Mouse (Mus musculus) kidney, embryonic 16.5 days (tissue): ENCODE measurements at regions not wholly inside any gene's neighbourhood (a gene's known extent, or its start where the extent isn't known, plus 50 kb on each side); places are given as distances from the start of the nearest gene placed in this dataset.

ENCODE experiments used
- ATAC-seq: fragments of 200-750 bp; cut with Nextera tagmentation; 2 replicates; pipeline ENCODE4 v1.8.0; 2017; ENCODE audit warnings: moderate TSS enrichment; ENCODE audit not compliant: low FRiP score, low TSS enrichment
- H3K27ac ChIP-seq: fragments of 300-500 bp; sonication (generic); 2 replicates; pipeline ENCODE4 v1.5.1; 2014; ENCODE audit warnings: low read length
- H3K27me3 ChIP-seq: fragments of 300-500 bp; sonication (generic); 2 replicates; pipeline ENCODE4 v1.6.1; 2014; ENCODE audit warnings: low read length, control low read depth, mixed read lengths; ENCODE audit not compliant: insufficient read depth
- H3K36me3 ChIP-seq: fragments of 300-500 bp; sonication (generic); 2 replicates; pipeline ENCODE4 v1.6.1; 2014; ENCODE audit warnings: low read length, control low read depth, mixed read lengths; ENCODE audit not compliant: insufficient read depth
- H3K4me1 ChIP-seq: fragments of 300-500 bp; sonication (generic); 2 replicates; pipeline ENCODE4 v1.6.1; 2014; ENCODE audit warnings: low read length, control low read depth, mixed read lengths; ENCODE audit not compliant: insufficient read depth
- H3K4me2 ChIP-seq: fragments of 300-500 bp; sonication (generic); replicated peaks from 2 replicates; pipeline ENCODE4 v1.6.1; 2014; ENCODE audit warnings: low read depth, low read length
- H3K4me3 ChIP-seq: fragments of 300-500 bp; sonication (generic); 2 replicates; pipeline ENCODE4 v1.5.1; 2014; ENCODE audit warnings: mild to moderate bottlenecking, low read length
- H3K9ac ChIP-seq: fragments of 300-500 bp; sonication (generic); replicated peaks from 2 replicates; pipeline ENCODE4 v1.6.1; 2014; ENCODE audit warnings: low read length
- H3K9me3 ChIP-seq: fragments of 300-500 bp; sonication (generic); 2 replicates; pipeline ENCODE4 v1.6.1; 2016; ENCODE audit warnings: low read length, control low read depth
- WGBS: fragments of 180-500 bp; shearing (Covaris S2); extraction: QIAGEN DNeasy Blood & Tissue Kit; methylation state at CpG from one replicate; pipeline ENCODE4 v1.1.7; 2014; 5-methylcytosine and 5-hydroxymethylcytosine counted together

GRCm38 (mm10) chr7:115319504-115319903, 576.0 kb downstream of the Insc start:
- Histone ChIP-seq H3K9ac (no peak overlapping the region), H3K4me3 (no peak overlapping the region), H3K4me2 (no peak overlapping the region), H3K4me1 (no peaks in the 10 kb centered on the region), H3K36me3 (no peaks in the 10 kb centered on the region), H3K9me3 (no peaks in the 10 kb centered on the region), H3K27ac (no peak overlapping the region), H3K27me3 (no peaks in the 10 kb centered on the region)
- no peak for ATAC-seq
- WGBS: 67% methylated on average over 4 of the region's 4 CpGs

- Histone ChIP-seq H3K27ac (no peak overlapping the region), H3K9ac (no peak overlapping the region), H3K4me1 (no peaks in the 10 kb centered on the region), H3K36me3 (no peaks in the 10 kb centered on the region), H3K4me3 (no peak overlapping the region), H3K27me3 (no peaks in the 10 kb centered on the region), H3K4me2 (no peak overlapping the region), H3K9me3 (no peaks in the 10 kb centered on the region)
- no peak for ATAC-seq
- WGBS: 75% methylated on average over 5 of the region's 5 CpGs
Observed at GRCm38 (mm10) chr7:115322989-115323388, 579.5 kb downstream of the Insc start.

GRCm38 (mm10) chr7:115328300-115328699, 584.8 kb downstream of the Insc start:
- H3K4me3 ChIP-seq: no peak overlapping the region
- H3K9me3 ChIP-seq: no peaks in the 10 kb centered on the region
- H3K27ac ChIP-seq: no peak overlapping the region
- WGBS: 33% methylated on average over 3 of the region's 3 CpGs
- no peaks in the 10 kb centered on the region for H3K4me1 ChIP-seq
- H3K27me3 ChIP-seq: no peaks in the 10 kb centered on the region
- ATAC-seq: no peak
- no peak overlapping the region for H3K9ac ChIP-seq
- H3K36me3 ChIP-seq: no peaks in the 10 kb centered on the region
- H3K4me2 ChIP-seq: no peak overlapping the region

- H3K36me3 ChIP-seq: no peaks in the 10 kb centered on the region
- H3K4me3 ChIP-seq: no peak overlapping the region
- H3K27ac ChIP-seq: no peak overlapping the region
- H3K9me3 ChIP-seq: no peaks in the 10 kb centered on the region
- H3K9ac ChIP-seq: no peak overlapping the region
- ATAC-seq: no peak
- H3K4me1 ChIP-seq: no peaks in the 10 kb centered on the region
- H3K27me3 ChIP-seq: no peaks in the 10 kb centered on the region
- H3K4me2 ChIP-seq: no peak overlapping the region
- 74% methylated on average over 1 of the region's 1 CpGs for WGBS
Observed at GRCm38 (mm10) chr7:115331698-115332097, 588.2 kb downstream of the Insc start.

- 0 out of 2 replicates have a peak, but pooled peaks cover 3% of the 10 kb centered on the region for H3K9me3 ChIP-seq
- 52% methylated on average over 1 of the region's 1 CpGs for WGBS
- no peak overlapping the region for H3K4me3 ChIP-seq
Observed at GRCm38 (mm10) chr7:115333046-115333577, 589.6 kb downstream of the Insc start.

GRCm38 (mm10) chr7:115335051-115335450, 591.6 kb downstream of the Insc start:
- Histone ChIP-seq H3K9ac (no peak overlapping the region), H3K27me3 (no peaks in the 10 kb centered on the region), H3K4me3 (no peak overlapping the region), H3K4me1 (no peaks in the 10 kb centered on the region), H3K9me3 (0 out of 2 replicates have a peak, but pooled peaks cover 4% of the 10 kb centered on the region), H3K4me2 (no peak overlapping the region), H3K27ac (no peak overlapping the region), H3K36me3 (no peaks in the 10 kb centered on the region)
- no peak for ATAC-seq
- 91% methylated on average over 3 of the region's 3 CpGs for WGBS

More at GRCm38 (mm10) chr7:115333046-115333577, 589.6 kb downstream of the Insc start:
- H3K4me1 ChIP-seq: no peaks in the 10 kb centered on the region
- no peak overlapping the region for H3K4me2 ChIP-seq
- H3K27ac ChIP-seq: no peak overlapping the region
- no peak overlapping the region for H3K9ac ChIP-seq
- H3K27me3 ChIP-seq: no peaks in the 10 kb centered on the region
- ATAC-seq: no peak
- no peaks in the 10 kb centered on the region for H3K36me3 ChIP-seq

- Histone ChIP-seq H3K4me2 (no peak overlapping the region), H3K4me1 (no peaks in the 10 kb centered on the region), H3K27ac (no peak overlapping the region), H3K4me3 (no peak overlapping the region), H3K9ac (no peak overlapping the region), H3K36me3 (no peaks in the 10 kb centered on the region), H3K9me3 (0 out of 2 replicates have a peak, but pooled peaks cover 4% of the 10 kb centered on the region), H3K27me3 (no peaks in the 10 kb centered on the region)
- ATAC-seq: no peak
- WGBS: 71% methylated on average over 7 of the region's 7 CpGs
Observed at GRCm38 (mm10) chr7:115340155-115340554, 596.7 kb downstream of the Insc start.

GRCm38 (mm10) chr7:115341007-115341406, 597.5 kb downstream of the Insc start:
- Histone ChIP-seq H3K4me3 (no peak overlapping the region), H3K36me3 (no peaks in the 10 kb centered on the region), H3K9me3 (0 out of 2 replicates have a peak, but pooled peaks cover 4% of the 10 kb centered on the region), H3K4me2 (no peak overlapping the region), H3K27ac (no peak overlapping the region), H3K9ac (no peak overlapping the region), H3K27me3 (no peaks in the 10 kb centered on the region), H3K4me1 (no peaks in the 10 kb centered on the region)
- WGBS: 68% methylated on average over 4 of the region's 4 CpGs
- no peak for ATAC-seq

- Histone ChIP-seq H3K4me2 (no peak overlapping the region), H3K27me3 (no peaks in the 10 kb centered on the region), H3K36me3 (no peaks in the 10 kb centered on the region), H3K4me1 (no peaks in the 10 kb centered on the region), H3K9ac (no peak overlapping the region), H3K27ac (no peak overlapping the region), H3K9me3 (no peaks in the 10 kb centered on the region), H3K4me3 (no peak overlapping the region)
- no peak for ATAC-seq
- WGBS: 82% methylated on average over 3 of the region's 3 CpGs
Observed at GRCm38 (mm10) chr7:115345749-115346148, 602.3 kb downstream of the Insc start.

- Histone ChIP-seq H3K4me2 (no peak overlapping the region), H3K4me1 (no peaks in the 10 kb centered on the region), H3K36me3 (no peaks in the 10 kb centered on the region), H3K9ac (no peak overlapping the region), H3K27ac (no peak overlapping the region), H3K4me3 (no peak overlapping the region), H3K27me3 (no peaks in the 10 kb centered on the region), H3K9me3 (no peaks in the 10 kb centered on the region)
- no peak for ATAC-seq
- 34% methylated on average over 6 of the region's 6 CpGs for WGBS
Observed at GRCm38 (mm10) chr7:115358711-115359110, 615.2 kb downstream of the Insc start.
